Mouse (Mus musculus) C2C12 (cell line): Measurements from ENCODE around the gene Ccdc163.

Source experiments
- CEBPB ChIP-seq: IDR thresholded peaks from one replicate; pipeline ENCODE4 v1.6.1; 2011; ENCODE audit warnings: low read depth, mild to moderate bottlenecking, control low read depth, moderate library complexity
- CTCF ChIP-seq: IDR thresholded peaks from one replicate; pipeline ENCODE4 v1.5.1; 2011; ENCODE audit not compliant: control insufficient read depth, insufficient read depth, insufficient read length
- MAX ChIP-seq: IDR thresholded peaks from one replicate; pipeline ENCODE4 v1.6.1; 2011; ENCODE audit warnings: mild to moderate bottlenecking, control low read depth
- MYOD1 ChIP-seq: IDR thresholded peaks from one replicate; pipeline ENCODE4 v1.6.1; 2011; ENCODE audit warnings: low read depth; ENCODE audit not compliant: control insufficient read depth, insufficient read length
- MYOG ChIP-seq: IDR thresholded peaks from one replicate; pipeline ENCODE4 v1.6.1; 2011; ENCODE audit not compliant: control insufficient read depth, insufficient read length; ENCODE audit errors: extremely low read depth
- USF1 ChIP-seq: IDR thresholded peaks from one replicate; pipeline ENCODE4 v1.6.1; 2011; ENCODE audit warnings: low read depth, mild to moderate bottlenecking, control low read depth, moderate library complexity

DNA sequence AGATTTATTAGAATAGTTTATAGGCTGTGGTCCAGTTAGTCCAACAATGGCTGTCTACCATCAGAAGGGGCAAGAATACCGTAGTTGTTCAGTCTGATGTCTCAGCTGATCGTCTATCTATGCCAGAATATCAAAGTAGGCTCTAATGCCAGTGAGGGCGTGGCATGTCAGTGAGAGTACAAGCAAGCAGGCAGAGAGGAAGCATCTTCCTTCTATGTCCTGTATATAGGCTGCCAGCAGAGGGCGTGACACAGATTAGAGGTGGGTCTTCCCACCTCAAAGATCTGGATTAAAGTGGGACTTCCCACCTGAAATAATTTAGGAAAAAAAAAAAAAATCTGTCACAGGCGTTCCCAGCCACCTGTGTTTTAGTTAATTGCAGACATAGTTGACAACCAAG, 91.6 kb downstream of the Ccdc163 start:
- TF ChIP-seq CTCF, result peak; percentile 28
- no peak for TF ChIP-seq MYOG
- no peak for TF ChIP-seq USF1
- TF ChIP-seq MAX, result no peak
- no peak for TF ChIP-seq CEBPB
- TF ChIP-seq MYOD1, result no peak
